Comparison of ENCODE assay signal across 12 mouse cellular contexts in the genomic region with DNA sequence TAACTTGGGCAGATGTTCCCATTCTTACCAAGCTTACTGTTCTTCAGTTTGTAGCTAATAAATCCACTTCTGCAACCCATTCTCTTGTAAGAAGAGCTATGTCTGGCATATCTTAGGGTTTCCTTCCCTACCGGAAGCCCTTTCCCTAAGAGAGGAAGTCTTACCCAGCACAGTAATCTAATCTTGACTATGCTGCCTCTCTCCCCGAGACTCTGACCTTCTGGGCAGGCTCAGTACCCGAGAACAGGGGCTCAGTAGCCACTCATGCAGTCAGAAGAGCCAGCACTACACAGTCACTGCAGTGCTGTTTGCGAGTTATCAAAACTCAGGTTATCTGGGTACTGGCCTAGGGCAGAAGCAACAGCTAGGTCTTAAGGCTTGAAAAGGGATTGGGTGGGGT. TPM values are rescaled to one million over a fixed set of nuclear protein-coding genes. Genes with fewer than 3 reads are reported as not detected.
"Had no signal": no experiment of that assay in that cellular context is flagged by ENCODE, and none has a peak within 500 bp of the region (broad histone marks: within the 10 kb centered on the region; RNA-seq: fewer than 3 reads in every experiment).

No protein-coding gene starts in this region.

- H3K4me3 ChIP-seq: kidney, embryonic 15.5 days; limb, embryonic 13.5 days; lung, embryonic 15.5 days; midbrain, embryonic 13.5 days had no signal

- H3K4me2 ChIP-seq: kidney, embryonic 15.5 days; limb, embryonic 13.5 days; lung, embryonic 15.5 days; midbrain, embryonic 13.5 days had no signal

- ATAC-seq: hindbrain, embryonic 16.5 days; inflammation-experienced regulatory T-cells, adult 6 months; midbrain, embryonic 13.5 days had no signal

- H3K27me3 ChIP-seq: kidney, embryonic 15.5 days; limb, embryonic 13.5 days; lung, embryonic 15.5 days; midbrain, embryonic 13.5 days had no signal

- H3K4me1 ChIP-seq: kidney, embryonic 15.5 days; limb, embryonic 13.5 days; lung, embryonic 15.5 days; midbrain, embryonic 13.5 days had no signal

- H3K9ac ChIP-seq: kidney, embryonic 15.5 days; limb, embryonic 13.5 days; lung, embryonic 15.5 days; midbrain, embryonic 13.5 days had no signal

- H3K9me3 ChIP-seq: kidney, embryonic 15.5 days; limb, embryonic 13.5 days; lung, embryonic 15.5 days; midbrain, embryonic 13.5 days had no signal

- H3K27ac ChIP-seq: kidney, embryonic 15.5 days; limb, embryonic 13.5 days; lung, embryonic 15.5 days; macrophage; midbrain, embryonic 13.5 days; stomach, postnatal 0 days had no signal

- DNase-seq: kidney, adult 18-20 months; left cerebral cortex, postnatal 4 days; lung, postnatal 14 days; thymus, postnatal 4 days had no signal

RNA-seq across cellular contexts. Expression of a gene that starts 50.3 kb away (rescaled TPM):
- polyA plus RNA-seq: macrophage had no signal
